Mouse (Mus musculus): ENCODE results near the gene Adi1. TPM values are rescaled to one million over a fixed set of nuclear protein-coding genes. Genes with fewer than 3 reads are reported as not detected.

The Adi1 gene
- 29.7 and 31.6 TPM in 2 replicates for polyA plus RNA-seq (2015; fragmentation: Nextera tagmentation; extraction: Ambion mirVana)

GRCm38 (mm10) chr12:28675121-28675924 is at the start of gene Adi1:
Adi1 (plus strand) TSS chr12:28675231.

GRCm38 (mm10) chr12:28635535-28636476 is 39.2 kb upstream of the Adi1 start, which contains the start of gene Rps7:
Rps7 (minus strand) TSS chr12:28635953.

GRCm38 (mm10) chr12:28649141-28650110 is 25.6 kb upstream of the Adi1 start, which contains the start of gene Rnaseh1:
Rnaseh1 (plus strand) TSS chr12:28649602.

Small RNA genes within 50 kb of the gene (microRNA-seq; reads per million reads assigned to microRNA genes)
- not detected for gene Mir6937

Other genes starting within 250 kb of the Adi1 start
- gene Dcdc2c, start 122.8 kb upstream of the Adi1 start, polyA plus RNA-seq (2015; fragmentation: Nextera tagmentation; extraction: Ambion mirVana) = not detected in 2 replicates
- gene Allc, start 92.7 kb upstream of the Adi1 start, polyA plus RNA-seq (2015; fragmentation: Nextera tagmentation; extraction: Ambion mirVana) = 0.28 TPM in 1 of 2 replicates, not detected in the other
- gene Colec11, start 51.9 kb upstream of the Adi1 start, polyA plus RNA-seq (2015; fragmentation: Nextera tagmentation; extraction: Ambion mirVana) = 1.1 and 1.5 TPM in 2 replicates
- gene Rps7, start 39.3 kb upstream of the Adi1 start, polyA plus RNA-seq (2015; fragmentation: Nextera tagmentation; extraction: Ambion mirVana) = 448 and 525 TPM in 2 replicates
- 15.7 and 18.2 TPM in 2 replicates for gene Rnaseh1, start 25.6 kb upstream of the Adi1 start, polyA plus RNA-seq (2015; fragmentation: Nextera tagmentation; extraction: Ambion mirVana)
- gene Trappc12, start 75.2 kb downstream of the Adi1 start, polyA plus RNA-seq (2015; fragmentation: Nextera tagmentation; extraction: Ambion mirVana) = 30.7 and 35.9 TPM in 2 replicates
- gene Eipr1, start 76.6 kb downstream of the Adi1 start, polyA plus RNA-seq (2015; fragmentation: Nextera tagmentation; extraction: Ambion mirVana) = 53.4 and 59.6 TPM in 2 replicates

Data from neural tube, postnatal 0 days (tissue).